Mouse (Mus musculus) adrenal gland, postnatal 4 days (tissue): Measurements from ENCODE around the gene Hoxa11. TPM values are rescaled to one million over a fixed set of nuclear protein-coding genes. Genes with fewer than 3 reads are reported as not detected.
A peak's percentile ranks its signal among the peaks of the same experiment; 100 is the strongest.

Source experiments
- DNase-seq, 2 experiments: peaks; one replicate each; pipeline ENCODE4 v3.0.0; 2021 to 2022; ENCODE audit warnings: low spot score in 2 of 2, mixed read lengths in 2 of 2
- total RNA-seq, 2 experiments: library from RNA; stranded (reverse); gene quantifications; 2 replicates each; pipeline ENCODE4 v1.2.3; 2021

Hoxa11 gene
- total RNA-seq, 2 experiments from 2014 or later = 3.0 TPM; not detected in 1

- no peak for DNase-seq
Observed at GRCm38 (mm10) chr6:52208868-52209684, 36.5 kb downstream of the Hoxa11 start.

- no peak for DNase-seq
Observed at GRCm38 (mm10) chr6:52208072-52208867, 37.3 kb downstream of the Hoxa11 start, which contains the start of gene Hoxa6. Gene Hoxa6, minus strand, starts transcription at chr6:52208722.

- DNase-seq = no peak
Observed at GRCm38 (mm10) chr6:52207684-52207976, 38.0 kb downstream of the Hoxa11 start.

GRCm38 (mm10) chr6:52206882-52207683, 38.5 kb downstream of the Hoxa11 start:
- no peak for DNase-seq

- DNase-seq = no peak
Observed at GRCm38 (mm10) chr6:52205638-52206621, 39.7 kb downstream of the Hoxa11 start.

GRCm38 (mm10) chr6:52205221-52205620, 40.4 kb downstream of the Hoxa11 start:
- DNase-seq = no peak

- peak in 1 of 2 experiments; percentile 78 for DNase-seq
Observed at GRCm38 (mm10) chr6:52204050-52204752, 41.4 kb downstream of the Hoxa11 start, which contains the start of gene Hoxa5. Gene Hoxa5, minus strand, starts transcription at chr6:52204587.

- DNase-seq = no peak
Observed at GRCm38 (mm10) chr6:52203371-52204049, 42.1 kb downstream of the Hoxa11 start.

GRCm38 (mm10) chr6:52203121-52203370, 42.6 kb downstream of the Hoxa11 start:
- no peak for DNase-seq

- DNase-seq = no peak
Observed at GRCm38 (mm10) chr6:52202362-52203120, 43.1 kb downstream of the Hoxa11 start.

- no peak for DNase-seq
Observed at GRCm38 (mm10) chr6:52201269-52201668, 44.3 kb downstream of the Hoxa11 start.

- DNase-seq = no peak
Observed at GRCm38 (mm10) chr6:52200751-52201250, 44.8 kb downstream of the Hoxa11 start.

- no peak for DNase-seq
Observed at GRCm38 (mm10) chr6:52200073-52200750, 45.4 kb downstream of the Hoxa11 start.

GRCm38 (mm10) chr6:52197271-52197670, 48.3 kb downstream of the Hoxa11 start:
- DNase-seq = no peak

- no peak for DNase-seq
Observed at GRCm38 (mm10) chr6:52196811-52197210, 48.8 kb downstream of the Hoxa11 start.

GRCm38 (mm10) chr6:52194690-52195089, 50.9 kb downstream of the Hoxa11 start:
- DNase-seq = no peak
